Mouse (Mus musculus) CH12.LX (cell line): ENCODE measurements around the gene Cep164. TPM values are rescaled to one million over a fixed set of nuclear protein-coding genes. Genes with fewer than 3 reads are reported as not detected.
A peak's percentile ranks its signal among the peaks of the same experiment; 100 is the strongest.

ENCODE experiments used
- DNase-seq: peaks from one replicate; pipeline ENCODE4 v3.0.0-alpha.2; 2013; ENCODE audit errors: extremely low read depth
- H3K27ac ChIP-seq: 2 replicates; pipeline ENCODE4 v1.5.1; 2012; ENCODE audit warnings: low read depth, mild to moderate bottlenecking, control low read depth, moderate library complexity; ENCODE audit not compliant: insufficient read depth
- H3K27me3 ChIP-seq: replicated peaks from 2 replicates; pipeline ENCODE3; 2012; ENCODE audit warnings: inconsistent platforms
- H3K36me3 ChIP-seq, 2 experiments: replicated peaks in 1 of 2; 2 replicates each; pipeline versions ENCODE3 to v1.6.1; 2012; ENCODE audit warnings: inconsistent platforms in 1 of 2, low read length in 1 of 2, mild to moderate bottlenecking in 1 of 2, mixed read lengths in 1 of 2, moderate library complexity in 1 of 2; ENCODE audit not compliant: control insufficient read depth in 1 of 2, insufficient read depth in 1 of 2
- H3K4me1 ChIP-seq, 2 experiments: 2 replicates each; pipeline ENCODE4 v1.6.1; 2012; ENCODE audit warnings: inconsistent platforms in 1 of 2, moderate library complexity in 1 of 2; ENCODE audit not compliant: insufficient read depth in 2 of 2, control insufficient read depth in 1 of 2
- H3K4me2 ChIP-seq: 2 replicates; pipeline ENCODE4 v1.6.1; 2012; ENCODE audit warnings: low read depth, mild to moderate bottlenecking, control low read depth; ENCODE audit not compliant: poor library complexity, insufficient read depth, severe bottlenecking
- H3K4me3 ChIP-seq, 3 experiments: fragments of 150-350 bp in 1 of 3; sonication (generic) in 1 of 3; replicated peaks in 1 of 3; 2 replicates each; pipeline versions ENCODE3 to v1.5.1; 2011 to 2012; ENCODE audit warnings: low read depth in 2 of 3, low read length in 2 of 3, mild to moderate bottlenecking in 2 of 3, moderate library complexity in 2 of 3, control low read depth in 1 of 3, improper control_type of control experiment in 1 of 3, inconsistent platforms in 1 of 3, mixed read lengths in 1 of 3; ENCODE audit not compliant: poor library complexity in 1 of 3
- H3K79me2 ChIP-seq: replicated peaks from 2 replicates; pipeline ENCODE4 v1.6.1; 2012; ENCODE audit warnings: mild to moderate bottlenecking, moderate library complexity; ENCODE audit not compliant: control insufficient read depth, poor library complexity, insufficient read depth, severe bottlenecking; ENCODE audit errors: extremely low read depth
- H3K9ac ChIP-seq: 2 replicates; pipeline ENCODE4 v1.6.1; 2012; ENCODE audit warnings: low read depth, mild to moderate bottlenecking, control low read depth, moderate library complexity; ENCODE audit not compliant: insufficient read depth
- H3K9me3 ChIP-seq: replicated peaks from 2 replicates; pipeline ENCODE3; 2012; ENCODE audit warnings: low read length, inconsistent platforms, mixed read lengths
- BHLHE40 ChIP-seq: IDR thresholded peaks from 2 replicates; pipeline ENCODE4 v1.6.1; 2011; ENCODE audit warnings: mild to moderate bottlenecking, low read depth, low read length, improper control_type of control experiment
- CHD1 ChIP-seq: IDR thresholded peaks from 2 replicates; pipeline ENCODE4 v1.6.1; 2012; ENCODE audit warnings: low read depth, low read length, improper control_type of control experiment, inconsistent platforms
- CHD2 ChIP-seq: IDR thresholded peaks from 2 replicates; pipeline ENCODE4 v1.6.1; 2011; ENCODE audit warnings: low read length, improper control_type of control experiment
- CTCF ChIP-seq, 2 experiments: IDR thresholded peaks in 1 of 2; conservative IDR thresholded peaks in 1 of 2; 2 replicates each; pipeline ENCODE4 v1.5.1; 2011 to 2012; ENCODE audit warnings: low read depth in 2 of 2, low read length in 2 of 2, improper control_type of control experiment in 1 of 2, inconsistent platforms in 1 of 2, mild to moderate bottlenecking in 1 of 2, moderate library complexity in 1 of 2
- E2F4 ChIP-seq: IDR thresholded peaks from 2 replicates; pipeline ENCODE4 v1.6.1; 2011; ENCODE audit warnings: low read depth, low read length, improper control_type of control experiment; ENCODE audit not compliant: insufficient replicate concordance
- ELF1 ChIP-seq: IDR thresholded peaks from 2 replicates; pipeline ENCODE4 v1.6.1; 2014; ENCODE audit warnings: low read depth, mild to moderate bottlenecking, inconsistent platforms, low read length, improper control_type of control experiment
- EP300 ChIP-seq: IDR thresholded peaks from 2 replicates; pipeline ENCODE4 v1.6.1; 2011; ENCODE audit warnings: low read length, improper control_type of control experiment
- ETS1 ChIP-seq: conservative IDR thresholded peaks from 2 replicates; pipeline ENCODE4 v1.6.1; 2012; ENCODE audit warnings: low read depth, mild to moderate bottlenecking, inconsistent platforms, low read length, improper control_type of control experiment, moderate library complexity
- GABPA ChIP-seq: IDR thresholded peaks from 2 replicates; pipeline ENCODE4 v1.6.1; 2012; ENCODE audit warnings: low read depth, low read length, improper control_type of control experiment, inconsistent platforms; ENCODE audit not compliant: insufficient replicate concordance
- HCFC1 ChIP-seq: IDR thresholded peaks from 2 replicates; pipeline ENCODE4 v1.6.1; 2012; ENCODE audit warnings: low read depth, mild to moderate bottlenecking, inconsistent platforms, low read length, improper control_type of control experiment
- IRF4 ChIP-seq: IDR thresholded peaks from 2 replicates; pipeline ENCODE4 v1.6.1; 2014; ENCODE audit warnings: low read depth, mild to moderate bottlenecking, inconsistent platforms, low read length, improper control_type of control experiment
- JUN ChIP-seq: IDR thresholded peaks from 2 replicates; pipeline ENCODE4 v1.6.1; 2011; ENCODE audit warnings: low read depth, mild to moderate bottlenecking, low read length, improper control_type of control experiment, moderate library complexity; ENCODE audit not compliant: insufficient read depth
- JUND ChIP-seq: conservative IDR thresholded peaks from 2 replicates; pipeline ENCODE4 v1.6.1; 2011; ENCODE audit warnings: low read depth, low read length, improper control_type of control experiment
- KAT2A ChIP-seq: IDR thresholded peaks from 2 replicates; pipeline ENCODE4 v1.6.1; 2012; ENCODE audit warnings: low read length, improper control_type of control experiment, inconsistent platforms; ENCODE audit not compliant: insufficient replicate concordance
- MAFK ChIP-seq: IDR thresholded peaks from 2 replicates; pipeline ENCODE4 v1.6.1; 2011; ENCODE audit warnings: low read length, improper control_type of control experiment; ENCODE audit not compliant: insufficient replicate concordance
- MAX ChIP-seq: IDR thresholded peaks from 2 replicates; pipeline ENCODE4 v1.6.1; 2011; ENCODE audit warnings: low read length, improper control_type of control experiment
- MAZ ChIP-seq: IDR thresholded peaks from 2 replicates; pipeline ENCODE4 v1.6.1; 2012; ENCODE audit warnings: low read depth, mild to moderate bottlenecking, inconsistent platforms, low read length, improper control_type of control experiment, moderate library complexity
- MEF2A ChIP-seq: IDR thresholded peaks from 2 replicates; pipeline ENCODE4 v1.6.1; 2014; ENCODE audit warnings: low read depth, mild to moderate bottlenecking, inconsistent platforms, low read length, improper control_type of control experiment, borderline replicate concordance
- MXI1 ChIP-seq: IDR thresholded peaks from 2 replicates; pipeline ENCODE4 v1.6.1; 2011; ENCODE audit warnings: mild to moderate bottlenecking, low read depth, low read length, improper control_type of control experiment
- MYC ChIP-seq: IDR thresholded peaks from 2 replicates; pipeline ENCODE4 v1.6.1; 2011; ENCODE audit warnings: low read depth, mild to moderate bottlenecking, improper control_type of control experiment, low read length
- NELFE ChIP-seq: IDR thresholded peaks from 2 replicates; pipeline ENCODE4 v1.6.1; 2011; ENCODE audit warnings: low read depth, low read length, improper control_type of control experiment
- NRF1 ChIP-seq: IDR thresholded peaks from 2 replicates; pipeline ENCODE4 v1.6.1; 2014; ENCODE audit warnings: low read depth, mild to moderate bottlenecking, inconsistent platforms, low read length, improper control_type of control experiment, moderate library complexity
- PAX5 ChIP-seq: IDR thresholded peaks from 2 replicates; pipeline ENCODE4 v1.6.1; 2012; ENCODE audit warnings: low read length, inconsistent platforms, mixed read lengths
- POLR2A ChIP-seq: IDR thresholded peaks from 2 replicates; pipeline ENCODE4 v1.6.1; 2011; ENCODE audit warnings: low read depth, mild to moderate bottlenecking, improper control_type of control experiment, low read length
- POLR2AphosphoS2 ChIP-seq: IDR thresholded peaks from 2 replicates; pipeline ENCODE4 v1.6.1; 2011; ENCODE audit warnings: low read depth, low read length, improper control_type of control experiment
- RAD21 ChIP-seq: IDR thresholded peaks from 2 replicates; pipeline ENCODE4 v1.6.1; 2011; ENCODE audit warnings: low read depth, mild to moderate bottlenecking, low read length, improper control_type of control experiment, moderate library complexity
- RCOR1 ChIP-seq: conservative IDR thresholded peaks from 2 replicates; pipeline ENCODE4 v1.6.1; 2012; ENCODE audit warnings: low read depth, mild to moderate bottlenecking, inconsistent platforms, low read length, improper control_type of control experiment
- SIN3A ChIP-seq: IDR thresholded peaks from 2 replicates; pipeline ENCODE4 v1.6.1; 2012; ENCODE audit warnings: low read length, improper control_type of control experiment, inconsistent platforms
- SMC3 ChIP-seq: IDR thresholded peaks from 2 replicates; pipeline ENCODE4 v1.6.1; 2011; ENCODE audit warnings: low read depth, low read length, improper control_type of control experiment
- TBP ChIP-seq: conservative IDR thresholded peaks from 2 replicates; pipeline ENCODE4 v1.6.1; 2011; ENCODE audit warnings: low read depth, low read length, improper control_type of control experiment
- TCF12 ChIP-seq: IDR thresholded peaks from 2 replicates; pipeline ENCODE4 v1.6.1; 2014; ENCODE audit warnings: low read depth, mild to moderate bottlenecking, inconsistent platforms, low read length, improper control_type of control experiment
- UBTF ChIP-seq: IDR thresholded peaks from 2 replicates; pipeline ENCODE4 v1.6.1; 2012; ENCODE audit warnings: low read depth, mild to moderate bottlenecking, inconsistent platforms, low read length, improper control_type of control experiment, moderate library complexity
- USF1 ChIP-seq: IDR thresholded peaks from 2 replicates; pipeline ENCODE4 v1.6.1; 2014; ENCODE audit warnings: low read depth, mild to moderate bottlenecking, inconsistent platforms, low read length, improper control_type of control experiment
- USF2 ChIP-seq: conservative IDR thresholded peaks from 2 replicates; pipeline ENCODE4 v1.6.1; 2011; ENCODE audit warnings: low read depth, low read length, improper control_type of control experiment
- ZC3H11A ChIP-seq: IDR thresholded peaks from 2 replicates; pipeline ENCODE4 v1.6.1; 2012; ENCODE audit warnings: low read depth, mild to moderate bottlenecking, inconsistent platforms, low read length, improper control_type of control experiment
- ZKSCAN1 ChIP-seq: IDR thresholded peaks from 2 replicates; pipeline ENCODE4 v1.6.1; 2012; ENCODE audit warnings: low read depth, inconsistent platforms, low read length, improper control_type of control experiment, borderline replicate concordance
- ZMIZ1 ChIP-seq: IDR thresholded peaks from 2 replicates; pipeline ENCODE4 v1.6.1; 2012; ENCODE audit warnings: low read depth, mild to moderate bottlenecking, inconsistent platforms, low read length, improper control_type of control experiment
- ZNF384 ChIP-seq: IDR thresholded peaks from 2 replicates; pipeline ENCODE4 v1.6.1; 2012; ENCODE audit warnings: low read depth, low read length, improper control_type of control experiment, inconsistent platforms
- dilution Hi-C: fragments of 300-500 bp; cut with MboI; formaldehyde crosslinking; loops from 2 replicates; pipeline ENCODE4 v1.14.3; 2020; ENCODE audit warnings: low sequenced_read_pairs; ENCODE audit not compliant: extremely low pct_unique_long_range_greater_than_20kb, extremely low pct_ligation_motif_present
- in situ Hi-C: fragments of 300-500 bp; cut with MboI; formaldehyde crosslinking; loops from 3 replicates; pipeline ENCODE4 v1.14.3; 2019; ENCODE audit warnings: low sequenced_read_pairs, low pct_ligation_motif_present, low pct_unique_long_range_greater_than_20kb, mixed read lengths
- polyA plus RNA-seq: library from polyadenylated mRNA; unstranded; fragments of >175 nt; gene quantifications from 2 replicates; pipeline ENCODE4 v1.2.1, GENCODE M21; 2012; ENCODE audit warnings: low read depth; ENCODE audit not compliant: insufficient read length
- total RNA-seq, 2 experiments: library from RNA; depleted of rRNA; stranded (reverse); fragments of 300-350 nt in 1 of 2; fragments of >200 nt in 1 of 2; gene quantifications; 2 replicates each; pipeline ENCODE4 v1.2.3; 2012 to 2014

Cep164 gene
- total and polyA plus RNA-seq, 3 experiments: 14.2 to 22.7 (median 21.7) TPM

DNA sequence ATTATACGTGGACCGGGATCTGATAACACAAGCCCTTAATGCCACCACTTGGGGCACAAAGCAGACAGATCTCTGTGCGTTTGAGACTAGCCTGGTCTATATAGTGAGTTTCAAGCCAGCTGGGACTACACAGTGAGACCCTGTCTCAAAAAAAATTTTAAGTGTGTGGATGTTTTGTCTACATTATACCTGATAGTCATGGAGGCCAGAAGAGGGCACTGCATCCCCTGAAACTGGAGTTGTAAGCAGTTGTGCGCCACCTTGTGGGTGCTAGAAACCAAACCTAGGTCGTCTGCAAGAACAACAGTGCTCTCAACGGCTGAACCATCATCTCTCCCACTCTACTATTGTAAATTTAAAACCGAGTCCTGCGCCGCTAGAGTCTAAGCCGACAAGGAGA is 616 bp upstream of the Cep164 start:
- peak overlapping the region in 2 of 3 experiments; percentile 79 to 91 for H3K4me3 ChIP-seq
- in situ Hi-C loops: no loop called here
- dilution Hi-C loops: no loop called here
- TF ChIP-seq ETS1: no peak
- TF ChIP-seq NRF1: no peak
- peak; percentile 47; the same call in 1 of the 2 replicates for TF ChIP-seq JUND
- TF ChIP-seq TBP: no peak
- no peak for TF ChIP-seq ELF1
- no peak for TF ChIP-seq MXI1
- no peak for TF ChIP-seq JUN
- TF ChIP-seq MYC: no peak
- peak; percentile 66; the same call in 1 of the 2 replicates for TF ChIP-seq ZNF384
- TF ChIP-seq MAZ: no peak
- no peak for TF ChIP-seq USF1
- TF ChIP-seq POLR2AphosphoS2: no peak
- peak; percentile 65; the same call in 1 of the 2 replicates for TF ChIP-seq NELFE
- no peak for TF ChIP-seq CHD1
- TF ChIP-seq CHD2: no peak
- TF ChIP-seq E2F4: no peak
- no peak for TF ChIP-seq POLR2A
- TF ChIP-seq TCF12: no peak
- peak; percentile 25; the same call in 1 of the 2 replicates for TF ChIP-seq IRF4
- no peak for TF ChIP-seq PAX5
- TF ChIP-seq HCFC1: peak; percentile 51; the same call in 1 of the 2 replicates
- peak; percentile 79; the same call in 1 of the 2 replicates for TF ChIP-seq RCOR1
- TF ChIP-seq RAD21: peak; percentile 66
- no peak for TF ChIP-seq ZC3H11A
- TF ChIP-seq MEF2A: no peak
- peak; percentile 42; the same call in 1 of the 2 replicates for TF ChIP-seq SIN3A
- TF ChIP-seq CTCF (conservative IDR thresholded peaks at IDR 0.05 in 1 of 2, IDR thresholded peaks at IDR 0.05 in 1 of 2; ENCODE audit: low read depth in 2 of 2, low read length in 2 of 2): peak; percentile 61 to 100
- peak; percentile 82 for TF ChIP-seq SMC3
- TF ChIP-seq GABPA: no peak
- TF ChIP-seq ZKSCAN1: no peak
- no peak for TF ChIP-seq USF2
- no peak for TF ChIP-seq MAX
- TF ChIP-seq KAT2A: no peak
- 0 out of 2 replicates have a peak, but pooled peaks have one; percentile 32 for TF ChIP-seq EP300
- no peak for TF ChIP-seq ZMIZ1
- no peak for TF ChIP-seq UBTF
- TF ChIP-seq BHLHE40: no peak
- no peak for TF ChIP-seq MAFK
- H3K36me3 ChIP-seq: peaks cover 0 to 9% of the 10 kb centered on the region in 2 experiments
- peak; percentile 95 for DNase-seq
- H3K4me1 ChIP-seq: peaks cover 4 to 37% of the 10 kb centered on the region in 2 experiments
- no peak overlapping the region for H3K27ac ChIP-seq
- peaks cover 7% of the 10 kb centered on the region for H3K9me3 ChIP-seq
- H3K79me2 ChIP-seq: no peaks in the 10 kb centered on the region
- H3K4me2 ChIP-seq: peak overlapping the region; percentile 65; the same call in 1 of the 2 replicates
- H3K27me3 ChIP-seq: no peaks in the 10 kb centered on the region
- peak overlapping the region; percentile 35 for H3K9ac ChIP-seq
